Mouse (Mus musculus) kidney, adult 2 months (tissue): ENCODE measurements around the gene Cacna1g.

ENCODE experiments used
- CTCF ChIP-seq: fragments of 200-500 bp; conservative IDR thresholded peaks from 2 replicates; pipeline ENCODE4 v1.5.1; 2011; ENCODE audit warnings: low read depth, mild to moderate bottlenecking, control low read depth, low read length, moderate library complexity, mixed read lengths; ENCODE audit not compliant: insufficient read depth, insufficient read length
- POLR2A ChIP-seq: fragments of 200-500 bp; IDR thresholded peaks from one replicate; pipeline ENCODE4 v1.6.1; 2011; ENCODE audit warnings: low read depth, low read length, control low read depth

DNA sequence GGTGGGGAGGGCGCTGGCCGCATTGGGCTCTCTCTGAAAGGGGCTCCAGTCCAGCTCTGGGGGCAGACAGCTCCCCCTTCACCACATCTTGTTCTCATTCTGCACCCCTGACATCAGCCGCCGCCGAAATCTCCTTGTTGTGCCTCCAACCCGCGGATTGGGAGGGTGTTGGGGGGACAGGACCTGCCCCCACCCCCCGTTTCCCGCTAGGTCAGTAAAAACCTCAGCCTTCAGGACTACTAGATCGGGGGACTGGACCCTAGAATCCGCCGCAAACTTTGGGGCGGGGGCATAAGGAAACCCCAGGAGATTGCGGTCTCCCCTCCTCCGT lies 1.4 kb downstream of the Cacna1g start:
- TF ChIP-seq POLR2A = no peak
- no peak for TF ChIP-seq CTCF
